Comparison of ENCODE assay signal across 8 mouse cellular contexts in the genomic region with DNA sequence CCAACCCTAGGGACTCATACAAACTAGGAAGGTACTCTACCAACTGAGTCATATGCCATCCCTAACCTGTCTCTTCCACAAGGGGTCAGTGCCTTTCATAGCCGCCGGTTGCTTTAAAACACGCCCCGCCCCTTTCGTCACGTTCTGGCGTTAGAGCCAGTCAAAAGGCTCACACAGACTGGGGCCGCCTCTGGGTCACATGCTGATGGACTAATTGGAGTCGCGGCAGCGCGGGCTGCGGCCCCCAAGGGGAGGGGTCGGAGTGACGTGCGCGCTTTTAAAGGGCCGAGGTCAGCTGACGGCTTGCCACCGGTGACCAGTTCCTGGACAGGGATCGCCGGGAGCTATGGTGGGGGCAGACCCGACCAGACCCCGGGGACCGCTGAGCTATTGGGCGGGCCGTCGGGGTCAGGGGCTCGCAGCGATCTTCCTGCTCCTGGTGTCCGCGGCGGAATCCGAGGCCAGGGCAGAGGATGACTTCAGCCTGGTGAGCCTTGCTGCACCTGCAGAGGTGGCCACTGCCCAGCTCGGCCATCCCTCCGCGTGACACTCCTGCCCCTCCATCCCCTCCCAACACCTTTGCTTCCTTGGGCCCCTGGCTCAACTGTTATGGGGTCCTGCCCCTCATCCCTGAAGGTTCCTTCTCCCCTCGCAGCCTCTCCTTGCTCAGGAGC. TPM values are rescaled to one million over a fixed set of nuclear protein-coding genes. Genes with fewer than 3 reads are reported as not detected.
DNase-seq lines count a peak whose midpoint lies in the region; ATAC-seq and TF ChIP-seq lines count a peak whose summit lies in the region.

A gene (plus strand): TSS at position 193 of the 674 bp plus-strand sequence.

- ATAC-seq in embryonic facial prominence, embryonic 15.5 days (ENCODE audit: insufficient number of reproducible peaks, low FRiP score, low TSS enrichment, low read depth): peak; percentile 95
- ATAC-seq in limb, embryonic 14.5 days (ENCODE audit: low FRiP score, low read depth): peak; percentile 97
- ATAC-seq in midbrain, postnatal 0 days (ENCODE audit: low FRiP score): peak; percentile 98

- H3K36me3 ChIP-seq in embryonic facial prominence, embryonic 15.5 days: 0 out of 2 replicates have a peak, but pooled peaks cover 7% of the 10 kb centered on the region
- H3K36me3 ChIP-seq in limb, embryonic 14.5 days (ENCODE audit: control insufficient read depth, insufficient read depth, low read length): peaks cover 12% of the 10 kb centered on the region
- H3K36me3 ChIP-seq in midbrain, postnatal 0 days (ENCODE audit: insufficient read depth, low read length): peaks cover 16% of the 10 kb centered on the region

- peak within 1 kb of the TSS; percentile 57 for H3K27ac ChIP-seq in bone marrow, adult 2 months (ENCODE audit: control insufficient read depth, insufficient read depth, low read depth, low read length, poor library complexity)
- peak within 1 kb of the TSS; percentile 48; the same call in 1 of the 2 replicates for H3K27ac ChIP-seq in embryonic facial prominence, embryonic 15.5 days (replicated peaks)
- no peak within 1 kb of the TSS for H3K27ac ChIP-seq in limb, embryonic 14.5 days (replicated peaks; ENCODE audit: low read depth, low read length)
- H3K27ac ChIP-seq in midbrain, postnatal 0 days (ENCODE audit: low read depth, low read length): peak within 1 kb of the TSS; percentile 69

- WGBS in bone marrow, adult 2 months: under 1% methylated on average over 38 of the region's 38 CpGs
- under 1% methylated on average over 38 of the region's 38 CpGs for WGBS in embryonic facial prominence, embryonic 15.5 days
- under 1% methylated on average over 36 of the region's 38 CpGs for WGBS in limb, embryonic 14.5 days
- WGBS in midbrain, postnatal 0 days: under 1% methylated on average over 35 of the region's 38 CpGs

- H3K4me2 ChIP-seq in embryonic facial prominence, embryonic 15.5 days (replicated peaks): peak within 1 kb of the TSS; percentile 94
- peak within 1 kb of the TSS; percentile 96 for H3K4me2 ChIP-seq in limb, embryonic 14.5 days (replicated peaks; ENCODE audit: low read depth, low read length, severe bottlenecking)
- H3K4me2 ChIP-seq in midbrain, postnatal 0 days (ENCODE audit: low read depth, low read length, poor library complexity, severe bottlenecking): peak within 1 kb of the TSS; percentile 94

- peak within 1 kb of the TSS; percentile 89 for H3K4me3 ChIP-seq in bone marrow, adult 2 months (replicated peaks; ENCODE audit: control insufficient read depth, low read depth, low read length)
- H3K4me3 ChIP-seq in embryonic facial prominence, embryonic 15.5 days (replicated peaks): peak within 1 kb of the TSS; percentile 84
- H3K4me3 ChIP-seq in limb, embryonic 14.5 days (replicated peaks; ENCODE audit: low read length): peak within 1 kb of the TSS; percentile 68
- peak within 1 kb of the TSS; percentile 66 for H3K4me3 ChIP-seq in midbrain, postnatal 0 days (ENCODE audit: low read depth, low read length)

- peak; percentile 87 for TF ChIP-seq POLR2A in bone marrow, adult 2 months (IDR thresholded peaks at IDR 0.05; ENCODE audit: borderline replicate concordance, control insufficient read depth, low read depth, low read length)
- no peak for TF ChIP-seq POLR2A in limb, embryonic 14.5 days (IDR thresholded peaks at IDR 0.05; ENCODE audit: borderline replicate concordance, extremely low read depth, insufficient read depth, insufficient read length)

- peak within 1 kb of the TSS; percentile 69 for H3K9ac ChIP-seq in embryonic facial prominence, embryonic 15.5 days
- H3K9ac ChIP-seq in limb, embryonic 14.5 days (ENCODE audit: low read depth, low read length, severe bottlenecking): peak within 1 kb of the TSS; percentile 65
- peak within 1 kb of the TSS; percentile 81 for H3K9ac ChIP-seq in midbrain, postnatal 0 days (replicated peaks; ENCODE audit: low read length, poor library complexity, severe bottlenecking)

- H3K9me3 ChIP-seq in embryonic facial prominence, embryonic 15.5 days (replicated peaks): no peaks in the 10 kb centered on the region
- H3K9me3 ChIP-seq in limb, embryonic 14.5 days (ENCODE audit: control insufficient read depth, low read length): no peaks in the 10 kb centered on the region
- H3K9me3 ChIP-seq in midbrain, postnatal 0 days (ENCODE audit: low read length): no peaks in the 10 kb centered on the region

- peak; percentile 65 for TF ChIP-seq CTCF in bone marrow, adult 2 months (IDR thresholded peaks at IDR 0.05; ENCODE audit: control insufficient read depth, insufficient read depth, low read length)
- TF ChIP-seq CTCF in midbrain, postnatal 0 days (IDR thresholded peaks at IDR 0.05): peak; percentile 90

- no peaks in the 10 kb centered on the region for H3K27me3 ChIP-seq in embryonic facial prominence, embryonic 15.5 days
- H3K27me3 ChIP-seq in limb, embryonic 14.5 days (ENCODE audit: control insufficient read depth, insufficient read depth, low read length): no peaks in the 10 kb centered on the region
- no peaks in the 10 kb centered on the region for H3K27me3 ChIP-seq in midbrain, postnatal 0 days (ENCODE audit: insufficient read depth, low read length)

- H3K4me1 ChIP-seq in bone marrow, adult 2 months (ENCODE audit: control insufficient read depth, insufficient read depth, low read length): peaks cover 7% of the 10 kb centered on the region; the same call in 1 of the 2 replicates
- H3K4me1 ChIP-seq in embryonic facial prominence, embryonic 15.5 days: peaks cover 24% of the 10 kb centered on the region
- H3K4me1 ChIP-seq in limb, embryonic 14.5 days (ENCODE audit: control insufficient read depth, insufficient read depth, low read length): peaks cover 5% of the 10 kb centered on the region
- H3K4me1 ChIP-seq in midbrain, postnatal 0 days (ENCODE audit: insufficient read depth, low read length): 0 out of 2 replicates have a peak, but pooled peaks cover 3% of the 10 kb centered on the region

- peak; percentile 99 for DNase-seq in 416B (ENCODE audit: low read depth)
- peak; percentile 99 for DNase-seq in heart, adult 8-10 months (ENCODE audit: low spot score)
- DNase-seq in kidney, adult 9 months: peak; percentile 100
- peak; percentile 97 for DNase-seq in limb, embryonic 14.5 days (ENCODE audit: low spot score)
- peak; percentile 99 for DNase-seq in midbrain, postnatal 0 days (ENCODE audit: low spot score)
- peak; percentile 84 to 92 for DNase-seq in spleen, postnatal 14 days (ENCODE audit: low spot score in 2 of 2)

RNA-seq across cellular contexts. Expression of the gene that starts here (rescaled TPM):
- 18.1 and 33.6 TPM in 2 replicates for polyA plus RNA-seq in bone marrow, adult 2 months (2011; ENCODE audit: insufficient read depth, insufficient read length, low replicate concordance, missing spikeins)
- 20.8 and 22.7 TPM in 2 replicates for polyA plus RNA-seq in embryonic facial prominence, embryonic 15.5 days (2015; fragmentation: Nextera tagmentation; extraction: Ambion mirVana)
- total RNA-seq in heart, adult 8-10 months (2022): 10 to 100 TPM; 13.0 to 16.1 (median 14.4) TPM
- polyA plus RNA-seq in limb, embryonic 14.5 days (2012; rRNA removed): 19.3 and 26.5 TPM in 2 replicates
- 18.2 and 18.4 TPM in 2 replicates for polyA plus RNA-seq in limb, embryonic 14.5 days (2014; fragmentation: Nextera tagmentation; extraction: Ambion mirVana)
- total RNA-seq in midbrain, postnatal 0 days (2014; rRNA removed): 43.3 and 96.3 TPM in 2 replicates
- polyA plus RNA-seq in midbrain, postnatal 0 days (2015; fragmentation: Nextera tagmentation; extraction: Ambion mirVana): 42.7 and 47.3 TPM in 2 replicates
